Mouse (Mus musculus) large intestine, adult 2 months (tissue): ENCODE results near the gene Chchd1. TPM values are rescaled to one million over a fixed set of nuclear protein-coding genes. Genes with fewer than 3 reads are reported as not detected.

Experiments used
- DNase-seq: peaks from one replicate; pipeline ENCODE4 v3.0.0-alpha.2; 2012; ENCODE audit warnings: low read depth, low spot score
- WGBS: fragments of 180-500 bp; shearing (Covaris S2); methylation state at CpG from one replicate; pipeline ENCODE4 v1.1.7; 2018; 5-methylcytosine and 5-hydroxymethylcytosine counted together
- polyA plus RNA-seq: library from polyadenylated mRNA; depleted of rRNA; stranded (reverse); fragments of >200 nt; gene quantifications from 2 replicates; pipeline ENCODE4 v1.2.3, GENCODE M21; 2012; rRNA removed

The Chchd1 gene
- polyA plus RNA-seq, 1 experiment, result 42.2 TPM

- WGBS, result 65% methylated on average over 3 of the region's 3 CpGs
- DNase-seq, result no peak
These were observed 51.0 kb downstream of the Chchd1 start for GRCm38 (mm10) chr14:20753792-20754191.

Other genes starting within 250 kb of the Chchd1 start
- 49.6 and 52.9 TPM in 2 replicates for gene Anxa7, start 222.9 kb upstream of the Chchd1 start, polyA plus RNA-seq
- gene Mss51, start 206.1 kb upstream of the Chchd1 start, polyA plus RNA-seq, result 0.63 and 0.64 TPM in 2 replicates
- gene Ppp3cb, start 156.4 kb upstream of the Chchd1 start, polyA plus RNA-seq, result 10.7 and 11.9 TPM in 2 replicates
- gene Usp54, start 61.9 kb upstream of the Chchd1 start, polyA plus RNA-seq, result 2.4 and 3.1 TPM in 2 replicates
- gene Myoz1, start 46.5 kb upstream of the Chchd1 start, polyA plus RNA-seq, result 0.30 TPM in 1 of 2 replicates, not detected in the other
- gene Synpo2l, start 34.7 kb upstream of the Chchd1 start, polyA plus RNA-seq, result 0.07 and 0.09 TPM in 2 replicates
- 117 and 195 TPM in 2 replicates for gene Sec24c, start 28.7 kb upstream of the Chchd1 start, polyA plus RNA-seq
- gene Fut11, start 8.0 kb upstream of the Chchd1 start, polyA plus RNA-seq, result 4.2 and 6.4 TPM in 2 replicates
- 75.4 and 111 TPM in 2 replicates for gene Zswim8, start 4.5 kb downstream of the Chchd1 start, polyA plus RNA-seq
- 25.4 and 33.5 TPM in 2 replicates for gene Ndst2, start 31.6 kb downstream of the Chchd1 start, polyA plus RNA-seq
- gene Camk2g, start 91.1 kb downstream of the Chchd1 start, polyA plus RNA-seq, result 11.4 and 14.7 TPM in 2 replicates
- gene Plau, start 133.7 kb downstream of the Chchd1 start, polyA plus RNA-seq, result 4.1 and 5.6 TPM in 2 replicates
- 28.1 and 40.3 TPM in 2 replicates for gene Vcl, start 226.4 kb downstream of the Chchd1 start, polyA plus RNA-seq